Mouse (Mus musculus): ENCODE measurements around the gene Zfp580. TPM values are rescaled to one million over a fixed set of nuclear protein-coding genes. Genes with fewer than 3 reads are reported as not detected.

Zfp580 gene
- polyA plus RNA-seq, 1 experiment from 2014 or later, result 56.2 TPM

DNA sequence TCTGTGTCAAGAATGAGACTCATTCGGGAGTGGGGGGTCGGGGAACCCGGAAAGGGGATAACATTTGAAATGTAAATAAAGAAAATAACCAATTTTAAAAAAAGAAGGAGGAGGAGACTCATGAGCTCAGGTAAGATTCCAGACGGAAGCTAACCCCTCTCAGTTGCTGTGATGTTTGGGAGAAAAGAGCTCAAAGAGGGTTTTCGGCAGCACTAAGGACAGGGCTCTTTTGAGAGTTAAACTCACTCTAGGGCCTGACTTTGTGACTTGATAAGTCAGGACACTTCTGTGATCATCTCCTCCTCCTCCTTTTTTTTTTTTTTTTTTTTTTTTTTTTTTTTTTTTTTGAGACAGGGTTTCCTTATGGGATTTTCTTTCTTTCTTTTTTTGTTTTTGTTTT is 12.4 kb upstream of the Zfp580 start:
- 45% methylated on average over 5 of the region's 5 CpGs for WGBS
- no peaks in the 10 kb centered on the region for H3K4me1 ChIP-seq (ENCODE audit: control insufficient read depth, insufficient read depth, low read length)
- no peak for ATAC-seq (ENCODE audit: low FRiP score, low TSS enrichment)
- H3K36me3 ChIP-seq (ENCODE audit: control insufficient read depth, insufficient read depth, low read length), result peaks cover 19% of the 10 kb centered on the region; the same call in 1 of the 2 replicates
- H3K9ac ChIP-seq (ENCODE audit: low read depth, low read length), result peak overlapping the region; percentile 85; the same call in 1 of the 2 replicates
- H3K27ac ChIP-seq (ENCODE audit: low read depth, low read length), result 0 out of 2 replicates have a peak overlapping the region, but pooled peaks have one; percentile 94
- peak overlapping the region; percentile 67 for H3K4me3 ChIP-seq (ENCODE audit: low read length)
- no peaks in the 10 kb centered on the region for H3K27me3 ChIP-seq (ENCODE audit: control insufficient read depth, insufficient read depth, low read length)
- H3K4me2 ChIP-seq (replicated peaks; ENCODE audit: low read depth, low read length), result peak overlapping the region; percentile 52
- H3K9me3 ChIP-seq (ENCODE audit: control insufficient read depth, low read length), result 0 out of 2 replicates have a peak, but pooled peaks cover 3% of the 10 kb centered on the region

DNA sequence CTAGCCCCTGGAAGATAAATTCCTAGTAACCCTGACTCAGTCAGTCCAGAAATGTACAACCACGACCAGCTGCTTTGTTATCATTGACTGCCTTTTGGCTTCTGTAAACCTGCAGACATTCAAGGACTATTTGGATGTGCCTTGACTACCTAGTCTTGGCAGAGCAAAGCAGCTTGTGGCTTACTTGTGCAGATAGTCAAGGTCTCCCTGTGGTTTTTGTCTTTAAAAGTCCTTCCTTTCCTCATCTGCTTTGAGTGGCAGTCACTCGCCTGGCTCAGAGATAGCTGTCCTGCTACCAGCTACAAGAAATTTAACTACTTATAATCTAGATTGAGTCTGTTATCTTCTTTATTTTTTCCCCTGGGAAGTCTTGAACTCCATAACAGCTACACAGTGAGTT is 6.4 kb upstream of the Zfp580 start:
- ATAC-seq (ENCODE audit: low FRiP score, low TSS enrichment), result no peak

DNA sequence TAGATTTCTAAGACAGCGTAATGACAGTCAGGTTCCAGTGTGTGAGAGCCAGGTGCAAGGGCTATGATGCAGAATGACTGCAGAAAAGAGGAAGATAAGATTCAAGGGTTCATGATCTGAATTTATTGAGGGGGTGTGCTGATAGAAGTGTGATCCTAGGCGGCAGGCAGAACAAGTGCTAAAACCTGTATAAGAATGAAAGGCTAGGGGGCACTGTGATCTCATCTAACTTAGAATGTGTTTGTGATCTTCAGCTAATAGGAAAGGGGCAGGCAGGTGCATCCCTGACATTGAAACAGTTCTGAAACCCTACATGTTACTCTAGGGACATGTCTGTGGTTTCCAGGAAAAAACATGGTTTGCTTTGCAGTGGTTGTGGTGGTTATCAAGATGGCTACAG is 5.2 kb upstream of the Zfp580 start:
- H3K36me3 ChIP-seq (ENCODE audit: control insufficient read depth, insufficient read depth, low read length), result no peaks in the 10 kb centered on the region
- H3K4me2 ChIP-seq (replicated peaks; ENCODE audit: low read depth, low read length), result no peak overlapping the region
- H3K4me3 ChIP-seq (ENCODE audit: low read length), result no peak overlapping the region
- H3K27ac ChIP-seq (ENCODE audit: low read depth, low read length), result no peak overlapping the region
- WGBS, result 66% methylated on average over 2 of the region's 2 CpGs
- H3K9me3 ChIP-seq (ENCODE audit: control insufficient read depth, low read length), result no peaks in the 10 kb centered on the region
- no peak for ATAC-seq (ENCODE audit: low FRiP score, low TSS enrichment)
- H3K9ac ChIP-seq (ENCODE audit: low read depth, low read length), result no peak overlapping the region
- H3K4me1 ChIP-seq (ENCODE audit: control insufficient read depth, insufficient read depth, low read length), result no peaks in the 10 kb centered on the region
- no peaks in the 10 kb centered on the region for H3K27me3 ChIP-seq (ENCODE audit: control insufficient read depth, insufficient read depth, low read length)

More for the DNA sequence above, 6.4 kb upstream of the Zfp580 start:
- H3K9me3 ChIP-seq (ENCODE audit: control insufficient read depth, low read length), result no peaks in the 10 kb centered on the region
- H3K27me3 ChIP-seq (ENCODE audit: control insufficient read depth, insufficient read depth, low read length), result no peaks in the 10 kb centered on the region
- H3K4me2 ChIP-seq (replicated peaks; ENCODE audit: low read depth, low read length), result no peak overlapping the region
- H3K4me3 ChIP-seq (ENCODE audit: low read length), result no peak overlapping the region
- no peak overlapping the region for H3K9ac ChIP-seq (ENCODE audit: low read depth, low read length)
- H3K27ac ChIP-seq (ENCODE audit: low read depth, low read length), result no peak overlapping the region
- H3K36me3 ChIP-seq (ENCODE audit: control insufficient read depth, insufficient read depth, low read length), result no peaks in the 10 kb centered on the region
- no peaks in the 10 kb centered on the region for H3K4me1 ChIP-seq (ENCODE audit: control insufficient read depth, insufficient read depth, low read length)
- 85% methylated on average over 2 of the region's 2 CpGs for WGBS

DNA sequence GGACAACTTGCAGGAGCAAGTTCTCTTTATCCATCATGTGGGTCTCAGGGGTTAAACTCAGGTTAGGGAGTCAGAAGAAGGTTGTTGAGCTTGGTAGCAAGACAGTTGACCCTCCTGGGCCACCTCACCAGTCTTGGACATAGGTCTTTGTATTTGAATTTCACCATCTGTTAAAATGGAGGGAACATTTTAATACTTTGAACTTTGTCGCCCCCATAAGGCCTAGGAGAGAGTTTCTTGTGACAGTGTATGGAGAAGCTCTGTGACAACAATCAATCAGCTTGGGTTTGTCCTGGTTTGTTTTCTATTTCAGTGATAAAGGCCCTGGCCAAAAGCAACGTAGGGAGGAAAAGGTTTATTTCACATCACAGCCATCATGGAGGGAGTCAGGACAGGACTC is 4.0 kb upstream of the Zfp580 start:
- Histone ChIP-seq H3K9me3 (ENCODE audit: control insufficient read depth, low read length) (no peaks in the 10 kb centered on the region), H3K27me3 (ENCODE audit: control insufficient read depth, insufficient read depth, low read length) (peaks cover 6% of the 10 kb centered on the region; the same call in 1 of the 2 replicates), H3K9ac (ENCODE audit: low read depth, low read length) (no peak overlapping the region), H3K4me2 (replicated peaks; ENCODE audit: low read depth, low read length) (no peak overlapping the region), H3K4me3 (ENCODE audit: low read length) (no peak overlapping the region), H3K36me3 (ENCODE audit: control insufficient read depth, insufficient read depth, low read length) (no peaks in the 10 kb centered on the region), H3K27ac (ENCODE audit: low read depth, low read length) (no peak overlapping the region), H3K4me1 (ENCODE audit: control insufficient read depth, insufficient read depth, low read length) (peaks cover 3% of the 10 kb centered on the region; the same call in 1 of the 2 replicates)
- WGBS, result 41% methylated on average over 2 of the region's 2 CpGs
- no peak for ATAC-seq (ENCODE audit: low FRiP score, low TSS enrichment)

DNA sequence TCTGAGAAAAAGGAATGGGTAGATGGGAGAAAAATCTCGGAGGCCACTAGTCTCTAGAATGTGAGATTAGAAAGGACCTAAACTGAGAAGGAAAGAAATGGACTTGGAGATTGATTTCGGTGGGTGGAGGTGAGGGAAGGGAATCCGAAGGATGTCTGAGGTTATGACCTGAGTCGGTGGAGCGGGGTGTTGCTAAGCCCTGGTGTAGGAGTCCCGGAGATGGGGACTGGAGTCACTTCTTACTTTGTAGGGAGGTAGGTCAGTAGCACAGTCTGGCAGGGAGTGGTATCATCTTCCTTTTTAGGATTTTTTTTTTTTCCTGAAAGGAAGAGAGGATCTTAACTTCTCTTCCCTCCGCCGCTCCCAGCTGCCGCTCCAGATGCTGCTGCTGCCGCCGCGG is 1.1 kb downstream of the Zfp580 start:
- H3K27me3 ChIP-seq (ENCODE audit: control insufficient read depth, insufficient read depth, low read length), result peaks cover 45% of the 10 kb centered on the region
- H3K36me3 ChIP-seq (ENCODE audit: control insufficient read depth, insufficient read depth, low read length), result no peaks in the 10 kb centered on the region
- 3% methylated on average over 12 of the region's 12 CpGs for WGBS
- H3K9me3 ChIP-seq (ENCODE audit: control insufficient read depth, low read length), result no peaks in the 10 kb centered on the region
- peak overlapping the region; percentile 79 for H3K4me3 ChIP-seq (ENCODE audit: low read length)
- H3K4me1 ChIP-seq (ENCODE audit: control insufficient read depth, insufficient read depth, low read length), result peaks cover 24% of the 10 kb centered on the region
- no peak overlapping the region for H3K27ac ChIP-seq (ENCODE audit: low read depth, low read length)
- peak overlapping the region; percentile 92 for H3K9ac ChIP-seq (ENCODE audit: low read depth, low read length)
- peak overlapping the region; percentile 84 for H3K4me2 ChIP-seq (replicated peaks; ENCODE audit: low read depth, low read length)
- no peak for ATAC-seq (ENCODE audit: low FRiP score, low TSS enrichment)

DNA sequence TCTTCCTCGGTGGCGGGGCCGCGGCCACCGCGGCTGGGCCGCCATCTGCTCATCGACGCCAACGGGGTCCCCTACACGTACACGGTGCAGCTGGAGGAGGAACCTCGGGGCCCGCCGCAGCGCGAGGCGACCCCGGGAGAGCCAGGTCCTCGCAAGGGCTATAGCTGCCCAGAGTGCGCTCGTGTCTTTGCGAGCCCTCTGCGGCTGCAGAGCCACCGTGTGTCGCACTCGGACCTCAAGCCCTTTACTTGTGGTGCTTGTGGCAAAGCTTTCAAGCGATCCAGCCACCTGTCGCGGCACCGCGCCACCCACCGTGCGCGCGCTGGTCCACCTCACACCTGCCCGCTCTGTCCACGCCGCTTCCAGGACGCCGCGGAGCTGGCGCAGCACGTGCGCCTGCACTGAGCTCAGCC is 1.6 kb downstream of the Zfp580 start:
- WGBS, result 4% methylated on average over 45 of the region's 45 CpGs
- Histone ChIP-seq H3K9me3 (ENCODE audit: control insufficient read depth, low read length) (no peaks in the 10 kb centered on the region), H3K36me3 (ENCODE audit: control insufficient read depth, insufficient read depth, low read length) (no peaks in the 10 kb centered on the region), H3K4me1 (ENCODE audit: control insufficient read depth, insufficient read depth, low read length) (peaks cover 24% of the 10 kb centered on the region), H3K27me3 (ENCODE audit: control insufficient read depth, insufficient read depth, low read length) (peaks cover 45% of the 10 kb centered on the region), H3K4me3 (ENCODE audit: low read length) (peak overlapping the region; percentile 79), H3K4me2 (replicated peaks; ENCODE audit: low read depth, low read length) (peak overlapping the region; percentile 84), H3K27ac (ENCODE audit: low read depth, low read length) (no peak overlapping the region), H3K9ac (ENCODE audit: low read depth, low read length) (peak overlapping the region; percentile 92)
- peak; percentile 8; the same call in 1 of the 2 replicates for ATAC-seq (ENCODE audit: low FRiP score, low TSS enrichment)

DNA sequence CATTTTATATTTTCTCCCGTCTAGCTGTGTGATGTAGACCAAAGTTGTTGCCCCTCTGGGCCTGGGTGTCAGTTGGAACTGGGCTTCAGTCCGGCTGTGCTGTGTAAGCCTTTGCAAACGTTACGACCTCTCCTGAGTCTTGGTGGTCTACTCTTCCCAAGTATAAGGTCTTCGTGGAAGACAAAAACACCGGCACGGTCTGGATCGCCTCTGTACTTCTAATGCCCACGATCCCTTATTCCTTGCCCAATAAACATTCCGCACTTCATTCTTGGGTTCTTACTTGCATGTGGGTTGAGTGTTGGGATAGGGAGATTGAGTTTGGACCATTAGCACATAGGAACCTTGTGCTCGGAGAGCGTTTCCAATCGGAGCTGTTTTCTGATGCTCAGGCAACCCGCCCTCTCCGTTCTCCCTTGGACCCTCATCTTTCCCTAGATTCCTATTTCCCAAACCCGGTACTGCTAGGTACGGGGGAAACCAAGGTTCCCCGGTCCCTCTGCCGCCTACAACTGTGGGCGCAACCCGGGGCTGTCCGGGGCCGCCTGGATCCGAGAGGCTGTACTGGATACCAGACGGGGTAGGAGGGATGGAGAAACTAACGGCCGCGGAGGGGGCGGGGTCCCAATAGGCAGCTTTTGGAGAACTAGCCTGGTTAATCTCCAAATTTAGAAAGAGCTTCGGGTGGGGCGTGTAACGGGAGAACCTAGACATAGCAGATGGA is 2.3 kb downstream of the Zfp580 start:
- peak overlapping the region; percentile 84 for H3K4me2 ChIP-seq (replicated peaks; ENCODE audit: low read depth, low read length)
- H3K36me3 ChIP-seq (ENCODE audit: control insufficient read depth, insufficient read depth, low read length), result no peaks in the 10 kb centered on the region
- peak overlapping the region; percentile 79 for H3K4me3 ChIP-seq (ENCODE audit: low read length)
- no peaks in the 10 kb centered on the region for H3K9me3 ChIP-seq (ENCODE audit: control insufficient read depth, low read length)
- ATAC-seq (ENCODE audit: low FRiP score, low TSS enrichment), result no peak
- WGBS, result 8% methylated on average over 32 of the region's 32 CpGs
- peaks cover 45% of the 10 kb centered on the region for H3K27me3 ChIP-seq (ENCODE audit: control insufficient read depth, insufficient read depth, low read length)
- H3K9ac ChIP-seq (ENCODE audit: low read depth, low read length), result peak overlapping the region; percentile 53; the same call in 1 of the 2 replicates
- H3K27ac ChIP-seq (ENCODE audit: low read depth, low read length), result no peak overlapping the region
- peaks cover 24% of the 10 kb centered on the region for H3K4me1 ChIP-seq (ENCODE audit: control insufficient read depth, insufficient read depth, low read length)

DNA sequence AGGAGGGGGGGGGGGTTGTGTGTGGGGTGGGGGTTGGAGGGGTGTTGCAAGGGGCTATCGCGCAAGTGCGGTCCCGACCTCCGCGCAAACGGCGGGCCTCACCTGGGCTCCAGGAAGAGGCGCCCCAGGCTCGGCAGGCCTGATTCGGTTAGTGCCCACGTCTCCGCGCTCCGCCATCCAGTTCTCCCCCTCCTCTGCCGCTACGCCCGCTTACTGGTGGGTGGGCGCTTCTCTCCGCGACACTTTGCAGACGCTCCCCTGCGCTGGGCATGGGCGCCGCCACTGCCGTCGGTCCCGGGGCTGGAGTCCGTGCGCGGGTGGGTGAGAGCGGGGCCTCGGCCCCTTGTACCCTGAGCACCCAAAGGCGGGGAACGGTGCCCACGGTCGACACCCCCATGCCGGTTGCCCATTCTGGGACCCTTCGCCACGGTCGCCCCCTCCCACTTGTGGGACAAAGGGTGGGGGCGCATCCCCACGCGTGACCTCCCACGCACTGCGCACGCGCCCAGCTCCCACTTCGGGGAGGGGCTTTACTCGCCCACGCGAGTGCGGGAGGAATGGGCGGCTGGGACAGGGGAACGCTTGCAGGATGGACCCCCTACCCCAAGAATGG is 5.4 kb downstream of the Zfp580 start:
- H3K36me3 ChIP-seq (ENCODE audit: control insufficient read depth, insufficient read depth, low read length), result no peaks in the 10 kb centered on the region
- H3K4me1 ChIP-seq (ENCODE audit: control insufficient read depth, insufficient read depth, low read length), result peaks cover 32% of the 10 kb centered on the region
- H3K27ac ChIP-seq (ENCODE audit: low read depth, low read length), result peak overlapping the region; percentile 42; the same call in 1 of the 2 replicates
- peaks cover 45% of the 10 kb centered on the region for H3K27me3 ChIP-seq (ENCODE audit: control insufficient read depth, insufficient read depth, low read length)
- no peaks in the 10 kb centered on the region for H3K9me3 ChIP-seq (ENCODE audit: control insufficient read depth, low read length)
- 1% methylated on average over 51 of the region's 55 CpGs for WGBS
- H3K9ac ChIP-seq (ENCODE audit: low read depth, low read length), result peak overlapping the region; percentile 75
- H3K4me2 ChIP-seq (replicated peaks; ENCODE audit: low read depth, low read length), result peak overlapping the region; percentile 90
- H3K4me3 ChIP-seq (ENCODE audit: low read length), result peak overlapping the region; percentile 60
- no peak for ATAC-seq (ENCODE audit: low FRiP score, low TSS enrichment)

DNA sequence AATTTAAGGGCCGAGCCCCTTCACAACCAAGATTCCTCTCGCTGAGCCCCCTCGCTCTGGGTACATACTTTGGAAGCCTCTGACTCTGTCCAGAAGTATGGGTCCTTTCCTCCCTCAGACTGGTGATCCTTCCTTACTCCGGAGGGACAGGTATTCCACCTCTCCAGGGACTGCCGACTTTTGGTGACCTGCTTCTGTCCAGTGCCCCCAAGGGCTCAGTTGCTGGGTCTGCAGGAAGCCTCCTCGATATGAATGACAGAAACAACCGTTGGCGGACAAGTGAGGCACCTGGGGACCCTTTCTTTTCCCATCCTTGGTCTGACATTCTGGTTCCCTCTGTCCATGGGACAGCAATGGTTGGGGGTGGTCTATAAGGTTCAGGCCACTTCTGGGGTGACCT is 6.0 kb downstream of the Zfp580 start:
- H3K27ac ChIP-seq (ENCODE audit: low read depth, low read length), result no peak overlapping the region
- H3K27me3 ChIP-seq (ENCODE audit: control insufficient read depth, insufficient read depth, low read length), result peaks cover 38% of the 10 kb centered on the region
- peak overlapping the region; percentile 60 for H3K4me3 ChIP-seq (ENCODE audit: low read length)
- peak overlapping the region; percentile 90 for H3K4me2 ChIP-seq (replicated peaks; ENCODE audit: low read depth, low read length)
- peaks cover 28% of the 10 kb centered on the region for H3K4me1 ChIP-seq (ENCODE audit: control insufficient read depth, insufficient read depth, low read length)
- peak overlapping the region; percentile 75 for H3K9ac ChIP-seq (ENCODE audit: low read depth, low read length)
- WGBS, result 27% methylated on average over 8 of the region's 8 CpGs
- no peaks in the 10 kb centered on the region for H3K9me3 ChIP-seq (ENCODE audit: control insufficient read depth, low read length)
- no peaks in the 10 kb centered on the region for H3K36me3 ChIP-seq (ENCODE audit: control insufficient read depth, insufficient read depth, low read length)
- no peak for ATAC-seq (ENCODE audit: low FRiP score, low TSS enrichment)

Measured in kidney, embryonic 14.5 days (tissue).